Mouse (Mus musculus) c-Kit-positive CD71-positive TER-119-negative erythroid progenitor cells, embryonic 14.5 days (primary cell): ENCODE results near the gene Pxk.
"Not testable (repeated sequence)": the region's sequence is repeated elsewhere in the genome, so short reads cannot be mapped to it uniquely, and the experiment has no call there.

ENCODE experiments used
- DNase-seq: peaks from one replicate; pipeline ENCODE4 v3.0.0-alpha.2; 2013; ENCODE audit warnings: low read depth

The Pxk gene

GRCm38 (mm10) chr14:8102676-8103075 lies 4.7 kb downstream of the Pxk start:
- DNase-seq = no peak

DNA sequence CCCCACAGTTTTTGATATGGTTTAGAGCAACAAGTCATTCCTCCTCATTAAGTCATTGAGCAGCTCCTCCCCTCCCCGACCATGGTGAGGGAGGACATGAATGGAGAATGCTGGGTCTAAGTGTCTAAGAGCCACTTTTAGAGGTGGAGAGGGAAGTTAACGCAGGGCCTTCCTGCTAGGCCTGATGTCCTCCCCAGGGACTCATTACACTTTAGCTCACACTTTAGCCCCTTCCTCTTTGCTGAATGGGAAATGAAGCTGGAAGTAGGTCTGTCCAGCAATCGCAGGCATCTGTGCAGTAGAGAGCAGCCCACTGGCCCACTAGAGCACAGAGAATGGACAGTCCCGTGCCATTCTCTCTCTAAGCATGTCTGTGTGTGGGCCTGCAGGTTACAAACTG lies 10.0 kb downstream of the Pxk start:
- no peak for DNase-seq

DNA sequence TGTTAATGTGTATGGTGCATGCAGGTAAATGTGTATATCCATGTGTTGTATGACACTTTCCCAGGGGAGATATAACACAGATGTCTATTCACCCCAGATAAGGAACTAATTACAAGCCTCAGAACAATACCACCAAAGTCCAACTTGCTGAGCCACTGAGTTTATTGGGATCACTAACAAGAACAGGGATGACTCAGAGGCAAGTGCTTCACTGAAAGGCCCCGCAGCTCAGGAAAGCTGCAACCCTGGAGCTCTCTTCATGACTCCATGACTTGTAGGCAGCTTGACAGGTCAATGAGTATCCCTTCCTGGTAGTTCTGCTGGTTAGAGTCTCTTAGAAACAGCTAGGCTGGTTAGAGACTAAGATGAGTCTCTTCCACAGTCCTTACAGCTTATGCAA lies 11.0 kb downstream of the Pxk start:
- no peak for DNase-seq

GRCm38 (mm10) chr14:8111545-8111944 lies 13.5 kb downstream of the Pxk start:
- DNase-seq = no peak

DNA sequence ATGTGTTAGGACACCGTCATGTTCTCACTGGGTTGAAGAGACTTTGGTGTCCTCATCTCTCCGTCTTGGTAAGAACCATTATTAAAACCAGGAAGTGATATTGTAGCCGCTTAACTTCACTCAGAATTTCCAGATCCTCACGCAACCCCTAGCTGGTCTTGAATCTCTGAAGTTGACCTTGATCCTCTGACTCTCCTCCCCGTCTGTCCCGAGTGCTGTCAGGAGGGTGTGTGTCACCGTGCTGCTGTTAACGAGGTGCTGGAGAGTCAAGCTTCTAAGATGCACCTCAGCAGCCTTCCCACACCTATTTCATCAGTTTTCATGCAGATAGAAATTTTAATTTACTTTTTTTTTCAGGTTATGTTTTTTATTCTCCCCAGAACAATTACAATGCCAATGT lies 14.0 kb downstream of the Pxk start:
- no peak for DNase-seq

GRCm38 (mm10) chr14:8113616-8114015 lies 15.6 kb downstream of the Pxk start:
- no peak for DNase-seq

GRCm38 (mm10) chr14:8114306-8114705 lies 16.3 kb downstream of the Pxk start:
- DNase-seq = no peak

DNA sequence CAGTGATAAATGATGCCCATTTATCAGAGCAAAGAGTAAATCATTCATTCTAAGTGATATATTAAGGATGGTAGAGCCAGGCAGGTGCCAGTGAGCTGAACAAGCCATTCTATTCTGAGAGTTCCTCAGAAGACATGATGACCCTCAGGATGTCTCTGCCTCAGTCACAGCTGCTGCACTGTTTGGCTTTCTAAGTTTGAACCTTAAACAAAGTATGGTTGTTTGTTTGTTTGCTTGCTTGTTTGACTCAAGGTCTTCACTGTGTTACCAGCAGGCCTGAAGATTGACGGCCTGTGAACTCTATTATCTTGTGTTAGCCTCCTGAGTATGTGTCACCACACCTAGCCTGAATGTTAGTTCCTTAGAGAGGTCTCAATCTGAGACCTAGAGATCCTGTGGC lies 16.7 kb downstream of the Pxk start:
- DNase-seq = no peak

DNA sequence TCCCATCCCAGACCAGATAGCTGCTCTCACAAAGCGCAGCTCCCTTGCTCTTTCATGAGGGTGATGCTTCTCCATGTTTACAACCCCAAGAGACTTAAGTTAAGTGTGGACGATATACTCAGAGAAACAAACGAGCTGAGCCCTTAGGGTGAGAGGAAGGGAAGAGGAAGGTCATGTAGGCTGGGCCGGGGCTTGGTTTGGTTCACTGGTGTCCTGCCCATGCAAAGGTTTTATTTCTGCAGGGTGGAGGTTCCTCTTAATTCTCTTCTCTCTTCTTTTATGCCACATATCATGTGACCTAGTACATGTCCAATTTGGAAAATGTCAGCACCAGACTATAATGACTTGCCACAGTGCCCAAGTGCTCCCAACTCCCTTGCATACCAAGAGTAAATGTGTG lies 17.8 kb downstream of the Pxk start:
- no peak for DNase-seq

DNA sequence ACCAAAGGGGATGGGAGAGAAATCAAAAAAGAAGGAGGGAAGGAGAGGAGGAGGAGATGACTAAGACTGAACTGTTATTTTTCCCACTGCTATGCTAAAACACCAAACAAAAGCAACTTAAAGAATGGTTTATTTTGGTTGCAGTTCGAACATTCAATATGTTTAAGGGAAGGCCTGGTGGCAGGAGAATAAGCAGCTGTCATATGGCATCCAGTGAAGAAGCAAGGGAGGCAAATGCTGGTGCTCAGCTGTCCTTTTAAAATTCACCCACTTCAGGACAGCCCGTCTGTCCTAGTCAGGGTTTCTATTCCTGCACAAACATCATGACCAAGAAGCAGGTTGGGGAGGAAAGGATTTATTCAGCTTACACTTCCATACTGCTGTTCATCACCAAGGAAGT lies 19.4 kb downstream of the Pxk start:
- no peak for DNase-seq

- DNase-seq = no peak
Measured at GRCm38 (mm10) chr14:8119454-8119853, 21.4 kb downstream of the Pxk start.

DNA sequence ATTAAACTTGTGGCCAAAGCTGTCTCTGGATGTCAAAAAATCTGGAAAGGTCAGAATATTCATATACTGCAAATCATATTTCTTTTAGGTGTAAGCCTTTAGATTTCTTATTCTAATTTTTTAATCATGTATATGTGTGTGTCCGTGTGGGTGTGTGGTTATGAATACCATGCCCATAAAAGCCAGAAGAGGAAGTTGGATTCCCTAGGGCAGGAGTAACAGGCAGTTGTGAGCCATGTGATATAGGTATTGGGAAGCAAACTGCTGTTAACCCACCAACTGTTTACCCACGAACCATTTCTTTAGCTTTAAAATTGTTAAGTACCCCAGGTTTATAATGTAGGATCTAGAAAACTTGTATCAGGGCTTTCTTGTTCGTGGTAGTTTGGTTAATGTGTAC lies 21.9 kb downstream of the Pxk start:
- no peak for DNase-seq

DNA sequence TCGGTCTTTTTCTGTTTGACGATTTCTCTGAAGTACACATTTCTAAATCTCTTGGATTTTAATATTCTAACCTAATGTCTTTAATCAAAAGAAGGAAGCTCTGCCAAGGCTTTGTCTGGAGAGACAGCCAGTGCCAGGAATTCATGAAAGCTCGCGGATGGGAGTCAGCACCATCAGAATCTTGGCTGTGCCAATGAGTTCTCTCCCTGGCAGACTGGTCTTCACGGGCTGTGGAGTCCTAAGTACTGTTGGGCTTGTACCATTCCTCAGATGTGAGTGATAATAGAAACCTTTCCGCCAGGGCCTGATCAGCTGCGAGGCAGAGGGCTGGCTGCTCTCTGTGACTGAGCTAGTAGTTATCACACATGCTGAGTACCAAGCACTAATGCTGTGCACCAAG lies 25.1 kb downstream of the Pxk start:
- DNase-seq = no peak

DNA sequence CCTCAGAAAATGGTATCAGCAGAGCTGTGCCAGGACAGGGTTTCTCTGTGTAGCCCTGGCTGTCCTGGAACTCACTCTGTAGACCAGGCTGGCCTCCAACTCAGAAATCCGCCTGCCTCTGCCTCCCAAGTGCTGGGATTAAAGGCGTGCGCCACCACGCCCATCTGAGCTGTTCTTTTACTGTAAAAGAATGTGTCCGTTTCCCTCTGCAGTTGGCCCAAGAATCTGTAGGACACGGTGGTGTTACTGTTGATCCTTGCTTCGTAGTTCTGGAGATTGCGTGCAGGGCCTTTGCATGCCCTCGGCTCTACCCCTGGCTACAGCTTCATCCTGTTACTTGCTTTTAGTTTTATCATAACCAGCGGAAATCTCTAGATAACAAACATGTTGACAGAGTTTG lies 25.6 kb downstream of the Pxk start:
- DNase-seq = not testable (repeated sequence)

DNA sequence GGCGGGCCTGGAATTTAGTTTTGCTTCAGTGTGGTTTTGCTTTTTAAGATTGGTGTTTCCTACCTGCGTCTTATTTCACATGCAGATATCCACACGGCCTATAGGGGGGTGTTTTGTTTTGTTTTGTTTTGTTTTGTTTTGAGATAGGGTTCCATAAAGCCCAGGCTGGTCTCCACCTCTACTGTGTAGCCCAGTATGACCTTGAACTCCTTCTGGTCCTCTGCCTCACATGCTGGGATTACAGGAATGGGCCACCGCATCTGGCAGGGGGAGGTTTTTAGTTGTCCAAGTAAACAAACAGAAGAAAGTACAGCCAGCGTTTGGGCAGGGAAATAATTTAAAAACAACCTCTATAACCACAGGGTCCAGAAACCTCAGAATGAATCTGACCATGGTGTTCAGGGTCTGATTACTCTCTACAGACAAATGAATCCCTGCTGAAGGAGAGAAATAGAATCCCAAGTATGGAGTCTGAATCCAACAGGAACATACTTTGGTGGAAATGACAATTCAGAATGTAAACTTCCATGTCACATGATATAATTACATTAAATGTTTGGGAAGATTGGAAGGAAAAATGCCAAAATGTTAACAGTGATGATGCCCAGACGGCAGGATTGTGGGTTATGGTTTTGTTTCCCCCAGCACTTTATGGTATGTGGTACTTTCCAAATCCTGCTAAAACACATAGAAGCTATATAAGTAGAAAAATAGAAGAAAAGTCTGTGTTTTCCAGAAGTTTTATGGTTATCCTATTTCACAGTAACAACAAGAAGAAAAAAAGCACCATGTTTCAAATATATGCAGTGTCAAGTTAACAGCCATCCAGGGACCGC lies 26.3 kb downstream of the Pxk start:
- DNase-seq = no peak

DNA sequence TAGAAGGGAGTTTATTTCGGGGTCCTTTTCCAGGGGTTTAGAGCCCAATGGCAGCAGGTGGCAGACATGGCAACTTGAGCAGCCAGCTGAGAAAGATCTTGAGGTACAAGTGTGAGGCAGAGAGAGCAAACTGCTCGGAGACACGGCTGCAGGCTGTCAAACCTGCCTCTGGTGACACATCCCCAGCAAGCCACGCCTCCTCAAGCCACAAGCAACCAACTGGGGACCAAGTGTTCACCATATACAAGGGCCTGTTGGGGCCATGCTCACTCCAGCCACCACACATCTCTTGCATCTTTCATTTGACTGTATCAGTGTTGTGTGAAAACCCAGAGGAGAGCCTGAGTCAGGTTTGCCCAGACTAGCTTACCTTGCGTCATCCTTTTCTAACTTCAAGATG lies 30.0 kb downstream of the Pxk start:
- DNase-seq = no peak

GRCm38 (mm10) chr14:8132789-8133188 lies 34.8 kb downstream of the Pxk start:
- no peak for DNase-seq

DNA sequence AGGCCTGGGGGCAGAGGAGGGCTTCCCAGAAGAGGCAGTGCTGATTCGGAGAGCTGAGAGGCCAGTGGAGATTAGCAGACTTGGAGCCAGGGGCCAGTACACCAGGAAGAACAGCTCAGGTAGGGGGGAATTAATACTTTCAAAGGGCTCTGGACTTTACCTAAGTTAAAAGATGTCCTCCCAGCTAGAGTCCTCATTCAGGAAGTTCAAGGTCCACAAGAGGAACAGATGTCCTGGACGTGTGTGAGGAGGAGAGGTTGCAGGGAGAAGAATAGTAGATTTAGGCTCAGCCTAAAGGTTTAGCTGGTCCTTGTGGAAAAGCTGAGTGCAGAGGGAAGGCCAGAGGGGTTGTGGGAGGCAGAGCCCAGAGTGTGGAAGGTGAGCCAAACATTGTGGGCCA lies 36.2 kb downstream of the Pxk start:
- no peak for DNase-seq

DNA sequence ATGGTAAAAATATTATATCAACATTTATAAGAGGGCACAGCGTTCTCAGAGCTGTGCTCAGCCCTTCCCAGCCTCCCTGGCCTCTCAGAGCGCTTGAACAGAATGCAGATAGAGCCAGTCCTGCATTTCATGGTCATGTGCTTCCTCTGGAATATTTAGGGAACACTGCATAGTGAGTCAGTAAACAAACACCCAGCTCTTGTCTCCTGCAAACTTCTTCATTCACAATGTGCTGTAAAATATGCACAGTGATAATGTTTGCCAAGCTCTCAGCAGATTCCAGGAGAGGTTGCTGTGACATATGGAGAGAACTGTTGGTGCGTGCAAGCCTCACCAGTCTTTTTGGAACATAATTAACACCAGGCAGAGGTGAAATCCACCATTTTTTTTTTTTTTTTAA lies 37.1 kb downstream of the Pxk start:
- no peak for DNase-seq

DNA sequence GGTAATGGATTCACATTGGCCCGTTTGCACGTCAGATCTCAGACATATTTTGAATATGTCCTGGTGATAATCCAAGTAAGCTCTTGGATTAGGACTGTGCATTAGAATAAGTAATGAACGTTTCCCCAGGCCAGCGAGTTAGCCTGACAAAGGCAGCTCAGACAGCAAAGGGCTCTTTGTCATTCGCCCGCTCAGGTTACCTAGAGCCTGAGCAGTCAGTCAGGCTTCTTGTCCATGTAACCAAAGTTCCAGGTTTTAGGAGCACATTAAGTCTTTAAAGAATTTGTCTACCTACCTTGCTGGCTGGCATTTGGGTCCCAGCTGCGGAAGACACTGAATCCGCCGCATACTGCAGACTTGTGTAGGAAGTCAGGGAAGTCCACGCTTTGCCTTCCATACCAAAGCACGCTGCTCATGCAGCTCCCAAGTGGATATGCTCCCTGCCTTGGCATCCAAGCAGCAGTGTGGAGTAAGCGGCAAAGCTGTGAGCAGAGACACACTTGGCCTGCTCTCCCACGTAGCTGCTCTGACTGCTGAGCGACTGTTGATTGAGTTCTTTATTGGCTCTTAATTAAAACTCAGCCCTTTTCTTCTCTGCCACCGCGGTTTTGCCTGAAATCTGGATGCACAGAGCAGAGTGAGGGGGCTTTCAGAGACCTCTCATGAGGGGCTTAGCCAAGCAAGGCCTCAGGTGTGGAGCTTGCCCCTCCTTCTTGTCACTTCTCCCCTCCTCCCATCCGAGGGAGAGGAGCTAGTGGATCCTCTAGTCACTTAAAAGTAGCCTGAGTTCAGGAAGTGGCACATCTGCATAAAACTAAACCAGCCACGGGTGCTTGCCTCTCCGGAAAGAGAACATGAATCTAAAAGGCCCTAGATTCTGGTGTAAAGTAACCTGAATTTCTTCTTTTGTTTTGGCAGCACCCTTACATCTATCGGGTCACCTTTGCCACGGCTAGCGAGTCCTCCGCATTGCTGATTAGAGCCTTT lies 42.0 kb downstream of the Pxk start:
- no peak for DNase-seq

- no peak for DNase-seq
Measured at GRCm38 (mm10) chr14:8141131-8141530, 43.1 kb downstream of the Pxk start.

DNA sequence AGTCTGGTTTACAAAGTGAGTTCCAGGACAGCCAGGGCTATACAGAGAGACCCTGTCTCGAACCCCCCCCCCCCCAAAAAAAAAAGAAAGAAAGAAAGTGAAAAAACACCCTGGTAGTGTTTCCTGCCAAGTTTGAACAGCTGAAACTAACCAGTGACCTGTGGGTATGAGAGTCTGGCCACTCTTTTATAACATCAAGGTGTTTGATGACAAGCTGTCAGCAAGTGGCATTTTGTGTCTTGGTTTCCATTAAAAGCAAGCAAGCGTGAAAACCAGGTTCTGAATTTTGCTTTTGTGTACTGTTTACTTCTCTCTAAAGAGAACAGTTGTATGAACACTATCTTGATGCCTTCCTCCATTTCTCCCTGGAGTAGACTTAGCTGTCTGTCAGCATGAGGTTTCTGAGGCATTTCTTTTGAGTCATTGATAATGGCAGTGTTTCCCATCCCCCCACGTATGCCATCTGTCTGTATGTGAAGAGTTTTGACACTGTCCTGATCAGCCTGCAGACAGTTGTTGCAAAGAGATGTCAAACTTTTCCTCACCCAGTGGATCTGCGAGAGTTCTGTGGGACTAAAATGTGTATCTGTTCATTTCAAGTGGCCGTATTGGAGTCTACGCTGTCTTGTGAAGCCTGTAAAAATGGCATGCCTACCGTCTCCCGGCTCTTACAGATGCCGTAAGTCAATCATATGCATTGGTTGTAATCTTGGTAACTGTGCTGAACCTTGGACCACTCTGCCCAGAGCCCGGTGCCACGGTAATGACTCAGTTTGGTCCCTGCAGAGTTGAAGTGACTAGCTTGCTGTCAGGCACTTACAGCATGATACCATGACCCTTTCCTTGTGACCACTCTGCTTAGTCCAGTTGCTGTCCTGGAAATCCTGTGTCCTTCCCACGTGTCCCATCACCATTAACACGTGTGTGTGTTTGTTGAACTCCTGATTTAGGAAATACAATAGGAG lies 47.9 kb downstream of the Pxk start:
- DNase-seq = no peak
